Comparison of ENCODE assay signal across 12 mouse cellular contexts in genomic region chr9:78396517-78396916, GRCm38 (mm10). TPM values are rescaled to one million over a fixed set of nuclear protein-coding genes. Genes with fewer than 3 reads are reported as not detected.
DNase-seq lines count a peak whose midpoint lies in the region; ATAC-seq and TF ChIP-seq lines count a peak whose summit lies in the region.
"Had no signal": no experiment of that assay in that cellular context is flagged by ENCODE, and none has a peak within 500 bp of the region (broad histone marks: within the 10 kb centered on the region; RNA-seq: fewer than 3 reads in every experiment).

No protein-coding gene starts in this region.

- H3K36me3 ChIP-seq in hindbrain, embryonic 16.5 days (ENCODE audit: control insufficient read depth, insufficient read depth, low read length), result no peaks in the 10 kb centered on the region
- no peaks in the 10 kb centered on the region for H3K36me3 ChIP-seq in hindbrain, embryonic 14.5 days (replicated peaks; ENCODE audit: control insufficient read depth, insufficient read depth)
- 0 out of 2 replicates have a peak, but pooled peaks cover 1% of the 10 kb centered on the region for H3K36me3 ChIP-seq in ES-E14 (ENCODE audit: control insufficient read depth, insufficient read depth, low read length, poor library complexity, severe bottlenecking)
- no peaks in the 10 kb centered on the region for H3K36me3 ChIP-seq in limb, embryonic 12.5 days
- H3K36me3 ChIP-seq: G1E; hindbrain, embryonic 12.5 days had no signal

- H3K27ac ChIP-seq in hindbrain, embryonic 16.5 days (ENCODE audit: low read depth, low read length), result no peak overlapping the region
- no peak overlapping the region for H3K27ac ChIP-seq in hindbrain, embryonic 14.5 days
- H3K27ac ChIP-seq in ES-E14 (ENCODE audit: insufficient read depth, low read depth, low read length, poor library complexity, severe bottlenecking), result no peak overlapping the region
- no peak overlapping the region for H3K27ac ChIP-seq in limb, embryonic 12.5 days
- H3K27ac ChIP-seq: hindbrain, embryonic 12.5 days; macrophage had no signal

- peaks cover 32% of the 10 kb centered on the region for H3K27me3 ChIP-seq in hindbrain, embryonic 16.5 days (replicated peaks; ENCODE audit: control insufficient read depth, insufficient read depth, low read length)
- H3K27me3 ChIP-seq in hindbrain, embryonic 14.5 days (ENCODE audit: control insufficient read depth, insufficient read depth, low read length), result peaks cover 61% of the 10 kb centered on the region
- H3K27me3 ChIP-seq in limb, embryonic 12.5 days, result peaks cover 70% of the 10 kb centered on the region

- H3K4me2 ChIP-seq in hindbrain, embryonic 16.5 days (ENCODE audit: low read length), result no peak overlapping the region; the same call in 1 of the 2 replicates
- H3K4me2 ChIP-seq in hindbrain, embryonic 14.5 days (replicated peaks), result no peak overlapping the region
- H3K4me2 ChIP-seq in limb, embryonic 12.5 days, result peak overlapping the region; percentile 61

- peaks cover 8% of the 10 kb centered on the region for H3K4me1 ChIP-seq in hindbrain, embryonic 16.5 days (ENCODE audit: control insufficient read depth, insufficient read depth, low read depth, low read length)
- peaks cover 4% of the 10 kb centered on the region; the same call in 1 of the 2 replicates for H3K4me1 ChIP-seq in hindbrain, embryonic 14.5 days (replicated peaks; ENCODE audit: control insufficient read depth, insufficient read depth, low read length)
- H3K4me1 ChIP-seq in ES-E14 (ENCODE audit: control insufficient read depth in 2 of 2, insufficient read depth in 2 of 2, low read length in 2 of 2, poor library complexity in 1 of 2), result peaks cover 0 to 1% of the 10 kb centered on the region in 2 experiments; a peak in 1 of 4 replicates
- H3K4me1 ChIP-seq in limb, embryonic 12.5 days (replicated peaks), result peaks cover 4% of the 10 kb centered on the region; the same call in 1 of the 2 replicates

- in situ Hi-C loops in ES-E14 (cut with MboI; ENCODE audit: low sequenced_read_pairs in 2 of 2, unreplicated experiment in 2 of 2), result no loop called here

- H3K4me3 ChIP-seq in hindbrain, embryonic 16.5 days (ENCODE audit: low read length), result peak overlapping the region; percentile 61
- no peak overlapping the region; the same call in 1 of the 2 replicates for H3K4me3 ChIP-seq in hindbrain, embryonic 14.5 days (replicated peaks; ENCODE audit: low read length)
- peak overlapping the region; percentile 74 to 75 for H3K4me3 ChIP-seq in ES-E14 (ENCODE audit: insufficient read depth in 1 of 2, low read depth in 1 of 2, low read length in 2 of 2, poor library complexity in 1 of 2, severe bottlenecking in 1 of 2)
- peak overlapping the region; percentile 43 for H3K4me3 ChIP-seq in limb, embryonic 12.5 days (replicated peaks)

- no peak overlapping the region for H3K9ac ChIP-seq in hindbrain, embryonic 16.5 days (ENCODE audit: low read depth, low read length)
- no peak overlapping the region for H3K9ac ChIP-seq in hindbrain, embryonic 14.5 days
- H3K9ac ChIP-seq in ES-E14 (ENCODE audit: insufficient read depth, low read depth, low read length, poor library complexity, severe bottlenecking), result no peak overlapping the region
- no peak overlapping the region for H3K9ac ChIP-seq in limb, embryonic 12.5 days (replicated peaks)

- WGBS in hindbrain, embryonic 16.5 days, result 70% methylated on average over 9 of the region's 9 CpGs
- WGBS in hindbrain, embryonic 14.5 days, result 71% methylated on average over 9 of the region's 9 CpGs
- 60% methylated on average over 9 of the region's 9 CpGs for WGBS in limb, embryonic 12.5 days

- ATAC-seq in hindbrain, embryonic 16.5 days, result no peak
- ATAC-seq in hindbrain, embryonic 14.5 days (ENCODE audit: low FRiP score), result no peak
- ATAC-seq in limb, embryonic 12.5 days (ENCODE audit: insufficient number of reproducible peaks, insufficient read depth, low FRiP score, low TSS enrichment, low read depth), result no peak

- intact Hi-C loops in gastrocnemius, postnatal 14 days (cut with DNase I; ENCODE audit: low total_unique reads), result no loop called here

- DNase-seq in hindbrain, embryonic 14.5 days (ENCODE audit: low spot score), result no peak
- peak; percentile 55 for DNase-seq in A20 (ENCODE audit: low read depth, low spot score)
- DNase-seq in ES-E14 (ENCODE audit: low read depth, low spot score), result no peak
- no peak for DNase-seq in adrenal gland, adult 2 months
- no peak for DNase-seq in gastrocnemius, postnatal 14 days
- DNase-seq: adrenal gland, adult 8-10 months had no signal

- no peaks in the 10 kb centered on the region for H3K9me3 ChIP-seq in hindbrain, embryonic 16.5 days (ENCODE audit: control insufficient read depth, low read length)
- no peaks in the 10 kb centered on the region for H3K9me3 ChIP-seq in hindbrain, embryonic 14.5 days (ENCODE audit: control insufficient read depth, low read length)
- H3K9me3 ChIP-seq in ES-E14 (ENCODE audit: control insufficient read depth, insufficient read depth, low read depth, low read length), result no peaks in the 10 kb centered on the region
- H3K9me3 ChIP-seq in limb, embryonic 12.5 days, result no peaks in the 10 kb centered on the region
- H3K9me3 ChIP-seq: hindbrain, embryonic 12.5 days had no signal

TF ChIP-seq in ES-E14, 5 proteins besides CTCF, POLR2A, EP300 and RAD21:
- TF ChIP-seq ZNF384 (IDR thresholded peaks at IDR 0.05; ENCODE audit: low read depth, low read length), result no peak
- TF ChIP-seq ZC3H11A (IDR thresholded peaks at IDR 0.05; ENCODE audit: borderline replicate concordance, low read depth, low read length), result no peak
- no peak for TF ChIP-seq CHD2 (IDR thresholded peaks at IDR 0.05; ENCODE audit: low read depth, low read length)
- no peak for TF ChIP-seq MAFK (IDR thresholded peaks at IDR 0.05; ENCODE audit: insufficient read depth, low read depth, low read length)
- no peak for TF ChIP-seq HCFC1 (IDR thresholded peaks at IDR 0.05; ENCODE audit: borderline replicate concordance, insufficient read depth, low read length)

RNA-seq across cellular contexts. Expression of gene Ddx43, which starts 0.9 kb away (rescaled TPM):
- 0.29 and 0.44 TPM in 2 replicates for polyA plus RNA-seq in hindbrain, embryonic 16.5 days (2015; fragmentation: Nextera tagmentation; extraction: Ambion mirVana)
- 0.40 and 0.75 TPM in 2 replicates for polyA plus RNA-seq in hindbrain, embryonic 14.5 days (2014; fragmentation: Nextera tagmentation; extraction: Ambion mirVana)
- total RNA-seq in ES-E14 (2012; rRNA removed), result 4.3 and 5.0 TPM in 2 replicates
- 0.30 and 0.54 TPM in 2 replicates for polyA plus RNA-seq in limb, embryonic 12.5 days (2016; fragmentation: Nextera tagmentation; extraction: Ambion mirVana)
- total RNA-seq in adrenal gland, adult 2 months (2021), result not detected
- 0.06 TPM in 1 of 2 replicates, not detected in the other for polyA plus RNA-seq in adrenal gland, adult 2 months (2012; rRNA removed)
- not detected for total RNA-seq in gastrocnemius, postnatal 14 days (2021)
- total RNA-seq: adrenal gland, adult 8-10 months; gastrocnemius, adult 18-20 months had no signal
- polyA plus RNA-seq: G1E, macrophage had no signal

RNA-seq across cellular contexts. Expression of gene Ooep, which starts 18.0 kb away (rescaled TPM):
- polyA plus RNA-seq in hindbrain, embryonic 16.5 days (2015; fragmentation: Nextera tagmentation; extraction: Ambion mirVana), result 4.8 TPM in 2 replicates
- 5.0 and 6.5 TPM in 2 replicates for polyA plus RNA-seq in hindbrain, embryonic 14.5 days (2014; fragmentation: Nextera tagmentation; extraction: Ambion mirVana)
- 31.2 and 35.3 TPM in 2 replicates for total RNA-seq in ES-E14 (2012; rRNA removed)
- polyA plus RNA-seq in limb, embryonic 12.5 days (2016; fragmentation: Nextera tagmentation; extraction: Ambion mirVana), result 2.5 and 3.0 TPM in 2 replicates
- total RNA-seq in adrenal gland, adult 2 months (2021), result not detected
- polyA plus RNA-seq in adrenal gland, adult 2 months (2012; rRNA removed), result 0.08 TPM in 1 of 2 replicates, not detected in the other
- total RNA-seq in gastrocnemius, postnatal 14 days (2021), result under 1 TPM in 1 of 2 experiments, not detected in 1; 0.11 TPM
- total RNA-seq: adrenal gland, adult 8-10 months; G1E; gastrocnemius, adult 18-20 months had no signal
- polyA plus RNA-seq: G1E, macrophage had no signal

RNA-seq across cellular contexts. Expression of gene Dppa5a, which starts 28.5 kb away (rescaled TPM):
- 4.5 and 6.4 TPM in 2 replicates for polyA plus RNA-seq in hindbrain, embryonic 16.5 days (2015; fragmentation: Nextera tagmentation; extraction: Ambion mirVana)
- polyA plus RNA-seq in hindbrain, embryonic 14.5 days (2014; fragmentation: Nextera tagmentation; extraction: Ambion mirVana), result 4.5 and 6.0 TPM in 2 replicates
- 2,580 and 3,190 TPM in 2 replicates for total RNA-seq in ES-E14 (2012; rRNA removed)
- polyA plus RNA-seq in limb, embryonic 12.5 days (2016; fragmentation: Nextera tagmentation; extraction: Ambion mirVana), result 0.37 and 1.3 TPM in 2 replicates
- not detected for total RNA-seq in adrenal gland, adult 2 months (2021)
- polyA plus RNA-seq in adrenal gland, adult 2 months (2012; rRNA removed), result not detected in 2 replicates
- total RNA-seq in gastrocnemius, postnatal 14 days (2021), result not detected
- total RNA-seq: adrenal gland, adult 8-10 months; G1E; gastrocnemius, adult 18-20 months had no signal
- polyA plus RNA-seq: G1E, macrophage had no signal

RNA-seq across cellular contexts. Expression of gene Gsta2, which starts 40.9 kb away (rescaled TPM):
- polyA plus RNA-seq in hindbrain, embryonic 16.5 days (2015; fragmentation: Nextera tagmentation; extraction: Ambion mirVana), result not detected in 2 replicates
- polyA plus RNA-seq in hindbrain, embryonic 14.5 days (2014; fragmentation: Nextera tagmentation; extraction: Ambion mirVana), result not detected in 2 replicates
- not detected in 2 replicates for total RNA-seq in ES-E14 (2012; rRNA removed)
- polyA plus RNA-seq in limb, embryonic 12.5 days (2016; fragmentation: Nextera tagmentation; extraction: Ambion mirVana), result not detected in 2 replicates
- 10 to 100 TPM in 1 of 2 experiments, not detected in 1; 18.6 TPM for total RNA-seq in adrenal gland, adult 2 months (2021)
- polyA plus RNA-seq in adrenal gland, adult 2 months (2012; rRNA removed), result not detected in 2 replicates
- total RNA-seq in gastrocnemius, postnatal 14 days (2021), result not detected
- total RNA-seq: G1E had no signal
- polyA plus RNA-seq: G1E; hindbrain, embryonic 12.5 days; macrophage had no signal

RNA-seq across cellular contexts. Expression of gene Cgas, which starts 46.5 kb away (rescaled TPM):
- polyA plus RNA-seq in hindbrain, embryonic 16.5 days (2015; fragmentation: Nextera tagmentation; extraction: Ambion mirVana), result 0.54 and 0.79 TPM in 2 replicates
- 0.63 and 0.84 TPM in 2 replicates for polyA plus RNA-seq in hindbrain, embryonic 14.5 days (2014; fragmentation: Nextera tagmentation; extraction: Ambion mirVana)
- 0.90 and 1.7 TPM in 2 replicates for total RNA-seq in ES-E14 (2012; rRNA removed)
- polyA plus RNA-seq in limb, embryonic 12.5 days (2016; fragmentation: Nextera tagmentation; extraction: Ambion mirVana), result 1.7 TPM in 2 replicates
- under 1 TPM; 0.52 to 0.73 TPM for total RNA-seq in adrenal gland, adult 2 months (2021)
- 0.49 and 0.67 TPM in 2 replicates for polyA plus RNA-seq in adrenal gland, adult 2 months (2012; rRNA removed)
- under 1 TPM; 0.29 to 0.31 TPM for total RNA-seq in gastrocnemius, postnatal 14 days (2021)
